Mouse (Mus musculus) natural killer cell, adult 2 months (primary cell): ENCODE data around the gene Cyp2t4.

Source experiments
- DNase-seq, 2 experiments: peaks; one replicate each; pipeline ENCODE4 v3.0.0; 2022; ENCODE audit warnings: low spot score in 2 of 2

Cyp2t4 gene

GRCm38 (mm10) chr7:27153205-27153764, at the start of gene Cyp2t4:
TSS of gene Cyp2t4 (plus strand) at chr7:27153714.
- no peak for DNase-seq

GRCm38 (mm10) chr7:27104882-27105281, 48.6 kb upstream of the Cyp2t4 start:
- no peak for DNase-seq

- DNase-seq = no peak
These were observed 43.2 kb upstream of the Cyp2t4 start for GRCm38 (mm10) chr7:27110327-27110726.

GRCm38 (mm10) chr7:27111038-27111437, 42.5 kb upstream of the Cyp2t4 start:
- DNase-seq = no peak

GRCm38 (mm10) chr7:27111987-27112386, 41.5 kb upstream of the Cyp2t4 start:
- DNase-seq = no peak

GRCm38 (mm10) chr7:27118033-27118511, 35.4 kb upstream of the Cyp2t4 start:
- DNase-seq = no peak

- no peak for DNase-seq
These were observed 33.8 kb upstream of the Cyp2t4 start, which contains the start of gene Cyp2f2 for GRCm38 (mm10) chr7:27119676-27120075. TSS of gene Cyp2f2 (plus strand) at chr7:27119909.

GRCm38 (mm10) chr7:27124305-27124832, 29.1 kb upstream of the Cyp2t4 start:
- DNase-seq = no peak

- DNase-seq = no peak
These were observed 28.5 kb upstream of the Cyp2t4 start for GRCm38 (mm10) chr7:27124969-27125368.

- no peak for DNase-seq
These were observed 25.4 kb upstream of the Cyp2t4 start for GRCm38 (mm10) chr7:27128162-27128561.

GRCm38 (mm10) chr7:27128946-27129345, 24.6 kb upstream of the Cyp2t4 start:
- DNase-seq = no peak

GRCm38 (mm10) chr7:27129811-27130210, 23.7 kb upstream of the Cyp2t4 start:
- no peak for DNase-seq

- no peak for DNase-seq
These were observed 22.8 kb upstream of the Cyp2t4 start for GRCm38 (mm10) chr7:27130521-27131370.

GRCm38 (mm10) chr7:27131387-27131786, 22.1 kb upstream of the Cyp2t4 start:
- no peak for DNase-seq

- peak; percentile 11 to 27 for DNase-seq
These were observed 20.9 kb upstream of the Cyp2t4 start for GRCm38 (mm10) chr7:27132588-27132987.

GRCm38 (mm10) chr7:27133156-27133555, 20.4 kb upstream of the Cyp2t4 start:
- no peak for DNase-seq

- DNase-seq = no peak
These were observed 19.8 kb upstream of the Cyp2t4 start for GRCm38 (mm10) chr7:27133757-27134156.

- no peak for DNase-seq
These were observed 17.0 kb upstream of the Cyp2t4 start for GRCm38 (mm10) chr7:27136410-27136996.

- no peak for DNase-seq
These were observed 2.5 kb downstream of the Cyp2t4 start for GRCm38 (mm10) chr7:27156005-27156404.

- DNase-seq = no peak
These were observed 4.7 kb downstream of the Cyp2t4 start for GRCm38 (mm10) chr7:27158171-27158570.

GRCm38 (mm10) chr7:27159256-27159655, 5.7 kb downstream of the Cyp2t4 start:
- DNase-seq = no peak

- peak; percentile 78 to 87 for DNase-seq
These were observed 6.4 kb downstream of the Cyp2t4 start for GRCm38 (mm10) chr7:27159882-27160281.
